Mouse (Mus musculus) limb, embryonic 12.5 days (tissue): Measurements from ENCODE around the gene Timm29. TPM values are rescaled to one million over a fixed set of nuclear protein-coding genes. Genes with fewer than 3 reads are reported as not detected.
"Not testable (repeated sequence)": the region's sequence is repeated elsewhere in the genome, so short reads cannot be mapped to it uniquely, and the experiment has no call there.

ENCODE experiments used
- ATAC-seq: fragments of 200-750 bp; cut with Nextera tagmentation; 2 replicates; pipeline ENCODE4 v1.8.0; 2017; ENCODE audit warnings: low read depth, moderate TSS enrichment; ENCODE audit not compliant: insufficient number of reproducible peaks, insufficient read depth, low FRiP score, low TSS enrichment
- H3K27ac ChIP-seq: fragments of 300-500 bp; sonication (generic); 2 replicates; pipeline ENCODE4 v1.5.1; 2016; ENCODE audit warnings: mild to moderate bottlenecking, moderate library complexity
- H3K27me3 ChIP-seq: fragments of 300-500 bp; sonication (generic); 2 replicates; pipeline ENCODE4 v1.6.1; 2016; ENCODE audit warnings: mild to moderate bottlenecking, moderate library complexity
- H3K36me3 ChIP-seq: fragments of 300-500 bp; sonication (generic); 2 replicates; pipeline ENCODE4 v1.6.1; 2016; ENCODE audit warnings: mild to moderate bottlenecking, moderate library complexity
- H3K4me1 ChIP-seq: fragments of 300-500 bp; sonication (generic); replicated peaks from 2 replicates; pipeline ENCODE4 v1.6.1; 2016
- H3K4me2 ChIP-seq: fragments of 300-500 bp; sonication (generic); 2 replicates; pipeline ENCODE4 v1.6.1; 2016; ENCODE audit warnings: mild to moderate bottlenecking, moderate library complexity
- H3K4me3 ChIP-seq: fragments of 300-500 bp; sonication (generic); replicated peaks from 2 replicates; pipeline ENCODE4 v1.5.1; 2016; ENCODE audit warnings: mild to moderate bottlenecking
- H3K9ac ChIP-seq: fragments of 300-500 bp; sonication (generic); replicated peaks from 2 replicates; pipeline ENCODE4 v1.6.1; 2016; ENCODE audit warnings: mild to moderate bottlenecking, moderate library complexity
- H3K9me3 ChIP-seq: fragments of 300-500 bp; sonication (generic); 2 replicates; pipeline ENCODE4 v1.6.1; 2016; ENCODE audit warnings: mild to moderate bottlenecking, moderate library complexity
- WGBS: fragments of 180-500 bp; shearing (Covaris S2); methylation state at CpG from one replicate; pipeline ENCODE4 v1.1.7; 2016; 5-methylcytosine and 5-hydroxymethylcytosine counted together
- polyA plus RNA-seq: library from polyadenylated mRNA; unstranded; fragments of >200 nt; fragmentation: Nextera tagmentation; extraction: Ambion mirVana; gene quantifications from 2 replicates; pipeline ENCODE4 v1.2.1, GENCODE M21; 2016

Gene Timm29
- polyA plus RNA-seq, 1 experiment from 2014 or later, result 38.1 TPM

DNA sequence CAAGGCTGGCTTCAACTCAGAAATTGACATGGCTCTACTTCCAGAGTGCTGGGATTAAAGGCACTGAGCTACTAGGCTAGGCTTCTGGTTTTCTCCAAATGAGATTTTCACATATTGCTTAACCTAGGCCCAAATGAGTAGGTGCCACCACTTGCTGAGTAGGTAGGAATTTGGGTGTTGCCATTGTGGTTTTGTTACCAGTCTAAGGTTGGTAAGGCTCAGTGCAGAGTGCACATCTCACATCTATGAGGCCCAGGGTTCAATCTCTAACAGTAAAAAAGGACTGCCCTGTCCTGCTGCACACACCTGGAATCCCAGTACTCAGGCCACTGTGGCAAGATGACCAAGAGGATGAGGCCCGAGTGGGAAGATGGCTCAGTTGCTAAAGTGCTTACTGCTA, 7.1 kb upstream of the Timm29 start:
- WGBS, result 93% methylated on average over 1 of the region's 1 CpGs
- Histone ChIP-seq H3K4me3 (no peak overlapping the region), H3K9ac (no peak overlapping the region), H3K9me3 (no peaks in the 10 kb centered on the region), H3K27ac (no peak overlapping the region), H3K27me3 (no peaks in the 10 kb centered on the region), H3K36me3 (peaks cover 98% of the 10 kb centered on the region), H3K4me1 (no peaks in the 10 kb centered on the region), H3K4me2 (no peak overlapping the region)
- ATAC-seq, result no peak

DNA sequence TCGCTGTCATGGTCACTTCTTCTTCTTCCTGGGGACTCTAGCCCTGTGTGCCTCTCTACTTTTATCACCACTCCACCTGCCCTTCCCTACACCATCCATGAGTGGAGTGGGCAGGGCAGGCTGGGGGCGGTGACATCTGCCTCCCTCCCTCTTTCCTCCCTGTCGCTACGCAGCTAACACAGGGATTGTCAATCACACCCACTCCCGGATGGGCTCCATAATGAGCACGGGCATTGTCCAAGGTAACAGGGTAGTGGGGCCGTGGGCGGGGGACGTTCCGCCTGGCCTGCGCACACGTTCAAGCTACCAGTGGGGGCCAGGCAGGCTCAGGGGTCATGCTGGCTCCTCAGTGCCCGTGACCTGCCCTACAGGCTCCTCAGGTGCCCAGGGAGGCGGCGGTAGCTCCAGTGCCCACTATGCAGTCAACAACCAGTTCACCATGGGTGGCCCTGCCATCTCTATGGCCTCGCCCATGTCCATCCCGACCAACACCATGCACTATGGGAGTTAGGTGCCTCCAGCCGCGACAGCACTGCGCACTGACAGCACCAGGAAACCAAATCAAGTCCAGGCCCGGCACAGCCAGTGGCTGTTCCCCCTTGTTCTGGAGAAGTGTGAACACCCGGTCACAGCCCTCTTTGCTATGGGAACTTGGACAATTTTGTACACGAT, 4.7 kb upstream of the Timm29 start:
- Histone ChIP-seq H3K9me3 (no peaks in the 10 kb centered on the region), H3K27ac (no peak overlapping the region), H3K4me1 (peaks cover 9% of the 10 kb centered on the region), H3K9ac (no peak overlapping the region), H3K4me2 (no peak overlapping the region), H3K36me3 (peaks cover 84% of the 10 kb centered on the region), H3K4me3 (no peak overlapping the region), H3K27me3 (no peaks in the 10 kb centered on the region)
- WGBS, result 88% methylated on average over 23 of the region's 23 CpGs
- ATAC-seq, result no peak

DNA sequence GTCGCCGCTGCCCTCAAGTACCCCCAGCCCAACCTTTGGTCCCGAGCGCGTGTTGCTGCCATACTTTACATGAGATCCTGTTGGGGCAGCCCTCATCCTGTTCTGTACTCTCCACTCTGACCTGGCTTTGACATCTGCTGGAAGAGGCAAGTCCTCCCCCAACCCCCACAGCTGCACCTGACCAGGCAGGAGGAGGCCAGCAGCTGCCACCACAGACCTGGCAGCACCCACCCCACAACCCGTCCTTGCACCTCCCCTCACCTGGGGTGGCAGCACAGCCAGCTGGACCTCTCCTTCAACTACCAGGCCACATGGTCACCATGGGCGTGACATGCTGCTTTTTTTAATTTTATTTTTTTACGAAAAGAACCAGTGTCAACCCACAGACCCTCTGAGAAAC, 4.2 kb upstream of the Timm29 start:
- H3K4me1 ChIP-seq, result peaks cover 9% of the 10 kb centered on the region
- H3K4me2 ChIP-seq, result no peak overlapping the region
- WGBS, result 89% methylated on average over 8 of the region's 8 CpGs
- H3K9ac ChIP-seq, result no peak overlapping the region
- no peak for ATAC-seq
- H3K27ac ChIP-seq, result no peak overlapping the region
- no peak overlapping the region for H3K4me3 ChIP-seq
- no peaks in the 10 kb centered on the region for H3K27me3 ChIP-seq
- H3K36me3 ChIP-seq, result peaks cover 78% of the 10 kb centered on the region
- no peaks in the 10 kb centered on the region for H3K9me3 ChIP-seq

DNA sequence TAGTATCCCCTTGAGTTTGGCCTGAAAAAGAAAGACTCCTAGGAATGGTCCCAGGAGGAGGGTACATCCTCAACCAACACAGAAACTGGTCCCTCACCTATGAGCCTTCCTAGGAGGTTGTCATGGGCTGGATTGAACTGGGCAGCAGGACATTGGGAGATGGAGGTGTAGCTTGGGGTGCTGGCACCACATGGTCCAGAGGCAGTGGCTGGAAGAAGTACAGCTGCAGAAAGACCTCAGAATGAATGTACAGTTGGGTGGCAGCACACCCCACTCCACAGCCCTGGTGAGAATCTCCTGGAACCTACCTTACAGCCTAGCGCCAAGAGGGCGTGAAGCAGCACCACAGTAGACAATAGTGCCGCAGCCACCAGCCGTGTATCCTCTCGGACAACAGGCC, 3.0 kb upstream of the Timm29 start:
- ATAC-seq, result no peak
- Histone ChIP-seq H3K36me3 (peaks cover 68% of the 10 kb centered on the region), H3K4me2 (no peak overlapping the region), H3K9ac (no peak overlapping the region), H3K27ac (no peak overlapping the region), H3K9me3 (no peaks in the 10 kb centered on the region), H3K4me1 (peaks cover 20% of the 10 kb centered on the region), H3K27me3 (no peaks in the 10 kb centered on the region), H3K4me3 (no peak overlapping the region)
- WGBS, result 93% methylated on average over 5 of the region's 5 CpGs

DNA sequence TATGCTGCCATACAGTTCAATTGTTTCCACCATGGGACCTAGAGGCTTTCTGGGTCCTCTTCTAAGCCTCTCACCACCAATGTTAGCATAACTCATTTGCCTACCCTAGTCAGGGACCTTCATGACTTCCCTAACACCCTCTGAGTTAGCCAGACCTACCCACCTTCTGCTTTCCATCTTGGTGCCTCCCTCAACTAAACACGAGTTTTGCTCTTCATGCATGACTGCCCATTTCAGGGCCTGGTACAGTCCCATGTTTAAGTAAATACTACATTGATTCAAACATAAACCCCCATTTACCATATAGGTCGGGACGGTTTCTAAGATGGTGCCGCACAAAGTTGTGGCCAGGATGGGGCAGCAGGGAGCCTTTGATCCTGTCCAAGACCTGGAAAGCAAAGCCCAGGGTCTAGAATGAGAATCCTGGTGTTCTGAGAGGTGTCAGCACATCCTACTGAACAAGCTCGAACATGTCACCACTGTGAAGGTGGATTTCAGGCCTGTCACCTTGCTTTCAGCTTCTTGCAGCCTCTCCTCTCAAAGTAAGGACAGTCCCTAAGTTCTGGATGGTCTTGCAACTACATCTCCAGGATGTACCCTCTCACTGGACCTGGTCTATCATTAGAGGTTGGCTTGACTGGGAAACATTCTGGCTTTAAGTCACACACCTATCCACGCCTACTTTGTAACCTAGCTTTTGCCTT, 1.2 kb upstream of the Timm29 start:
- peaks cover 20% of the 10 kb centered on the region for H3K4me1 ChIP-seq
- H3K9ac ChIP-seq, result no peak overlapping the region; the same call in 1 of the 2 replicates
- peaks cover 64% of the 10 kb centered on the region for H3K36me3 ChIP-seq
- no peaks in the 10 kb centered on the region for H3K9me3 ChIP-seq
- peak overlapping the region; percentile 95 for H3K4me2 ChIP-seq
- ATAC-seq, result no peak
- 87% methylated on average over 6 of the region's 6 CpGs for WGBS
- no peak overlapping the region for H3K27ac ChIP-seq
- no peaks in the 10 kb centered on the region for H3K27me3 ChIP-seq
- H3K4me3 ChIP-seq, result peak overlapping the region; percentile 97; the same call in 1 of the 2 replicates

DNA sequence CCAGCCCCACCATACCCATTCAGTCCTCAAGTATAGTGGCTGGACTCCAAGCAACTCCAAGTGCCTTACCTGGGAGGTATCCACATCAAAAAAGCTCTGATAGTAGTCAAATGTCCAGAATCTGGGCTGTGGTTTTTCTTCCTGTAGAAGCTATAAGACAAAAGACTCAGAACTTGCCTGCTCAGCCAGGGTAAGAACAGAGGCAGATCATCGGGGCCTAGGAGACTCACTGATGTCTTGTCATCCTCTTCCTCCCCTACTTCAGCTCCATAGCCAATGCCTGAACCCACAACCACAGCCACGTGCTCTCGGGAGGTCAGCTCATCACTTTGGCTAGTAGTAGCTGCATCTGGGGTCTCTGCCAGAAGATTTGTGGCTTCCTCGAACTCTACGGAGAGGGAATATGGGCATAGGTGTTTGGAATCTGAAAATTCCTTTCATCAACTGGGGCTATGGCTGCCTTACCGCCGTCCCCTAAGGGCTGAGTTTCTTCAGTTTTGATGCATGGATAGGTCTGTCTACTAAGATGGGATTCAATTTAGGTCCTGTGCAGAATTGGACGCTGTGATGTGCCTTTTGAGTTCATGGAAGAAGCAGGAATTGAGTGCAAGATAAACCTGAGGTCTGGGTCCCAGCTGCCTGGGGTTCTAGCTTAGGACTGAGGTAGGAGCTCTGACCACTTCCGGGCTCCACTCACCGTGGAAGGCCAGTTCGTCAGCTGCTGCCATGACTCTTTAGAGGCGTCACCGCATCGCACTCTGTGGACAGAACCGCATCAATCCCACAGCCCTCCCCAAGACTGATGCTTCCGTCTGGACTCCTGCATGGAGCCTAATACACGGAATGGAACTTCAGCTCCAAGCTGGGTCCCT, 455 bp upstream of the Timm29 start:
- no peaks in the 10 kb centered on the region for H3K9me3 ChIP-seq
- peaks cover 20% of the 10 kb centered on the region for H3K4me1 ChIP-seq
- WGBS, result 24% methylated on average over 17 of the region's 17 CpGs
- peaks cover 57% of the 10 kb centered on the region for H3K36me3 ChIP-seq
- H3K27me3 ChIP-seq, result no peaks in the 10 kb centered on the region
- H3K27ac ChIP-seq, result peak overlapping the region; percentile 64; the same call in 1 of the 2 replicates
- peak overlapping the region; percentile 97 for H3K4me3 ChIP-seq
- ATAC-seq, result peak; percentile 58
- peak overlapping the region; percentile 93 for H3K9ac ChIP-seq
- peak overlapping the region; percentile 95 for H3K4me2 ChIP-seq

DNA sequence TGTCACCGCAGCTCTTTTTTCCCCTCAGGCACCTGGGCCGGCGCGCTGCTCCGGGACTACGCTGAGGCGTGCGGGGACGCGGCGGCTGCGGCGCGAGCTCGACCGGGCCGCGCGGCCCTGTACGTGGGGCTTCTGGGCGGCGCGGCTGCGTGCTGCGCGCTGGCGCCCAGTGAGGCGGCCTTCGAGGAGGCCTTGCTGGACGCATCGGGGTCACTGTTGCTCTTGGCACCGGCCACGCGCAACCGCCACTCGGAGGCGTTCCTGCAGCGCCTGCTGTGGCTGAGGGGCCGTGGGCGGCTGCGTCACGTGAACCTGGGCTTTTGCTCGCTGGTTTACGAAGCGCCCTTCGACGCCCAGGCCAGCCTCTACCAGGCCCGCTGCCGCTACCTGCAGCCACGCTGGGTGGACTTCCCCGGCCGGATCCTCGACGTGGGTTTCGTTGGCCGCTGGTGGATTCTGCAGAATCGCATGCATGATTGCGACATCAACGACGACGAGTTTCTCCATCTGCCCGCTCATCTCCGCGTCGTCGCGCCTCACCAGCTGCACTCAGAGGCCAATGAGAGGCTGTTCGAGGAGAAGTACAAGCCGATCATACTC, 700 bp downstream of the Timm29 start:
- Histone ChIP-seq H3K27ac (peak overlapping the region; percentile 83), H3K9ac (peak overlapping the region; percentile 93), H3K4me1 (peaks cover 20% of the 10 kb centered on the region), H3K9me3 (no peaks in the 10 kb centered on the region), H3K4me2 (peak overlapping the region; percentile 95), H3K4me3 (peak overlapping the region; percentile 97), H3K27me3 (no peaks in the 10 kb centered on the region), H3K36me3 (peaks cover 46% of the 10 kb centered on the region)
- ATAC-seq, result peak; percentile 37; the same call in 1 of the 2 replicates
- WGBS, result 2% methylated on average over 69 of the region's 69 CpGs

DNA sequence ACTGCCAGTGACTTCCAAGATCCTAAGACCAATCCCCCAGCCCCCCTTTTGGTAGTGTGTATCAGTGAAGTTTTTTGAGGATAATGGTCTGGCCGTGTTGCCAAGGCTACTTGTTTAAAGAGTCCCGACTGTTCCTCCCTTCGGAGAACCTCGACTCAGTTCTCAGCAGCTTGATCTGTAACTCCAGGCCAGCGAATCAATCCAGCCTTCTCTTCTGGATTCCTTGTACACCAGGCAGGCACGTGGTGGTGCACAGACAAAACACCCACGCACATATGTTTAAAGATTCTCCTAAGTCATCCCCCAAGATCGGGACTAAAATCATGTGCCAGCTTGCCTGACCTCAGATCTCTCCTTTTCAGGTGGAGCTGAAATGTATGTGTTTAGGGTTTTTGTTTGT, 1.8 kb downstream of the Timm29 start:
- not testable (repeated sequence) for H3K9ac ChIP-seq, H3K27me3 ChIP-seq, H3K9me3 ChIP-seq, ATAC-seq, H3K27ac ChIP-seq
- Histone ChIP-seq H3K4me1 (peaks cover 20% of the 10 kb centered on the region), H3K36me3 (peaks cover 35% of the 10 kb centered on the region), H3K4me3 (peak overlapping the region; percentile 97; the same call in 1 of the 2 replicates), H3K4me2 (peak overlapping the region; percentile 95)
- WGBS, result 91% methylated on average over 8 of the region's 8 CpGs

DNA sequence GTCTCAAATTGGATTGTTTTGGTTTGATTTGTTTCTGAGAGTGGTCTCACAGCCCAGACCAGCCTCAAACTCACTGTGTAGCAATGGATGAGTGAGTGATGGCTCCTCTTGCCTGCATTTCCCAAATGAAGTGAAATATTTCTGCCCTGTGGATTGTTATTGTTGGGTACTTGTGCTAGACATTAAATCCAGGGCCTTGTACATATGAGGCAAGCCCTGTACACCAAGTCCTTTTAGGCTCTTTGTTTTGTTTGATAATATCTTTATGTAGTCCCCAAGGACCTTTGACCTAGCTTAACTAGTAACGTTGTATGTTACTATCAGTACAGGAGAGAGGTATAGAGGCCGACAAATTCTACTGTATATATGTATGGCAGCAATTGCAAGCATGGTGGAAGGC, 2.3 kb downstream of the Timm29 start:
- H3K27ac ChIP-seq, result no peak overlapping the region
- WGBS, result 87% methylated on average over 2 of the region's 2 CpGs
- H3K9ac ChIP-seq, result no peak overlapping the region
- H3K4me1 ChIP-seq, result peaks cover 20% of the 10 kb centered on the region
- H3K4me2 ChIP-seq, result no peak overlapping the region
- ATAC-seq, result no peak
- H3K4me3 ChIP-seq, result no peak overlapping the region
- peaks cover 30% of the 10 kb centered on the region for H3K36me3 ChIP-seq
- H3K9me3 ChIP-seq, result no peaks in the 10 kb centered on the region
- H3K27me3 ChIP-seq, result no peaks in the 10 kb centered on the region

DNA sequence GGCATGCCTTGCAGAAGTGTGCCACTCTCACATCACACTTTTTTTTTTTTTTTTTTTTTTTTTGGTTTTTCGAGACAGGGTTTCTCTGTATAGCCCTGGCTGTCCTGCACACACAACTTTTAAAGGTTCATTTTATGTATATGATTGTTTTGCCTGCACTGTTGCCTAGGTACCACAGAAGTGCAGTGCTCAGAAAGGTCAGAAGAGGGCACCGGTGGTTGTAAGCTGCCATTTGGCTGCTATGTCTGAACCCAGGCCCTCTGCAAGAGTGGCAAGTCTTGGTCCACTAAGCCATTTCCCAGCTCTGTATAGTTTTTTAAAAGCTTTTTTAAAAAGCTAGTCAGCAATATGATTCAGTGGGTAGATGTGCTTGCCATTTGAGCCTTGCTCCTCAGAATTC, 5.7 kb downstream of the Timm29 start:
- ATAC-seq, result no peak
- H3K27ac ChIP-seq, result no peak overlapping the region
- peaks cover 15% of the 10 kb centered on the region for H3K36me3 ChIP-seq
- no peaks in the 10 kb centered on the region for H3K27me3 ChIP-seq
- WGBS, result 33% methylated on average over 2 of the region's 2 CpGs
- no peak overlapping the region for H3K4me2 ChIP-seq
- H3K9ac ChIP-seq, result no peak overlapping the region
- peaks cover 11% of the 10 kb centered on the region for H3K4me1 ChIP-seq
- no peak overlapping the region for H3K4me3 ChIP-seq
- no peaks in the 10 kb centered on the region for H3K9me3 ChIP-seq

DNA sequence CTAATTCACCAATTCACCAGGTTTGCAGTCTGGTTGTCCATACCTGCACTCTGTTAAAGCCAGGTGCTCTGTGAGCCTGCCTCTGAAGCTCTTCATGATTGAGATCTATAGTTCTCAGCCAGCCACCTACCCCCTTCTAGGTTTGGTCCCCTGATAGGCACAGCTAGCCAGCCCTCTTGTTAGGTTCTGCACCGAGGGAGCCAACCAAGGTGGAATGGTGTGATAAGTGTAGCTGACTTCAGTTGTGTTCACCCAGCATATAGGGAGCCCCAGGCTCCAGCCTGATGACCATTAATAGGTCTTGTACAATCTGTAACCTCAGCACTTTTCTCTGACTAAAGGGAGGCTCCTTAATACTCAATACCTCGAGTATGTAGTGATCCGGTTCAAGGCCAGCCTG, 7.7 kb downstream of the Timm29 start:
- Histone ChIP-seq H3K9ac (no peak overlapping the region), H3K4me2 (no peak overlapping the region), H3K4me1 (no peaks in the 10 kb centered on the region), H3K27ac (no peak overlapping the region), H3K27me3 (no peaks in the 10 kb centered on the region), H3K36me3 (peaks cover 12% of the 10 kb centered on the region), H3K9me3 (no peaks in the 10 kb centered on the region), H3K4me3 (no peak overlapping the region)
- 80% methylated on average over 3 of the region's 3 CpGs for WGBS
- ATAC-seq, result no peak
